Mouse (Mus musculus): ENCODE measurements around the gene Gc.

The Gc gene

DNA sequence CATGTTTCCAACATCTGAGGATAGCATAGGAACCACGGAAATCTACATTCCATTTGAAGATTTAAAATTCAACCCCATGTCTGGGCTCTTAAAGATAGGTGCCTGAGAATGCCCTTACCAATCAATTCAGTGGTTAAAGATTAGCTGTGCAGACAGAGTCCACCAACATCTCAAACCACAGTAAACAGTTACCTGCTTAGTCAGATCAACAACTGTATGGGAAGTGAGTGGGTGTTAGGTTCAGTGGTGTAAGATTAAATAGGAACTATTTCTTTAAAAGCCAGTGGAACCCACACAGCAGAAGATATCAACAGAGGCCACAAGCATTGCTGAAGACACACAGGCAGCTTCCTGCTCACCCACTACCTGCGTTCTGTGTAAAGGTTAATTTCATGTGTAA lies 1.3 kb upstream of the Gc start:
- Histone ChIP-seq H3K4me1 (replicated peaks; ENCODE audit: low read depth, low read length) (0 out of 2 replicates have a peak, but pooled peaks cover 2% of the 10 kb centered on the region), H3K9me3 (ENCODE audit: low read length) (no peaks in the 10 kb centered on the region), H3K27me3 (ENCODE audit: insufficient read depth, low read length) (0 out of 2 replicates have a peak, but pooled peaks cover 2% of the 10 kb centered on the region), H3K4me3 (replicated peaks; ENCODE audit: low read length) (no peak overlapping the region), H3K36me3 (ENCODE audit: insufficient read depth, low read length) (no peaks in the 10 kb centered on the region)
- TF ChIP-seq POU5F1 (IDR thresholded peaks at IDR 0.05; ENCODE audit: borderline replicate concordance, low read length) (no peak), NANOG (IDR thresholded peaks at IDR 0.05; ENCODE audit: borderline replicate concordance, low read length) (no peak), CTCF (conservative IDR thresholded peaks at IDR 0.05; ENCODE audit: low read length) (no peak)

- Histone ChIP-seq H3K36me3 (ENCODE audit: insufficient read depth, low read length) (no peaks in the 10 kb centered on the region), H3K9me3 (ENCODE audit: low read length) (no peaks in the 10 kb centered on the region), H3K4me1 (replicated peaks; ENCODE audit: low read depth, low read length) (0 out of 2 replicates have a peak, but pooled peaks cover 2% of the 10 kb centered on the region), H3K4me3 (replicated peaks; ENCODE audit: low read length) (no peak overlapping the region), H3K27me3 (ENCODE audit: insufficient read depth, low read length) (0 out of 2 replicates have a peak, but pooled peaks cover 2% of the 10 kb centered on the region)
- peak; percentile 79 for TF ChIP-seq CTCF (conservative IDR thresholded peaks at IDR 0.05; ENCODE audit: low read length)
- no peak for TF ChIP-seq POU5F1 (IDR thresholded peaks at IDR 0.05; ENCODE audit: borderline replicate concordance, low read length)
- TF ChIP-seq NANOG (IDR thresholded peaks at IDR 0.05; ENCODE audit: borderline replicate concordance, low read length): no peak
Measured at GRCm38 (mm10) chr5:89455526-89455925, 2.2 kb downstream of the Gc start.

DNA sequence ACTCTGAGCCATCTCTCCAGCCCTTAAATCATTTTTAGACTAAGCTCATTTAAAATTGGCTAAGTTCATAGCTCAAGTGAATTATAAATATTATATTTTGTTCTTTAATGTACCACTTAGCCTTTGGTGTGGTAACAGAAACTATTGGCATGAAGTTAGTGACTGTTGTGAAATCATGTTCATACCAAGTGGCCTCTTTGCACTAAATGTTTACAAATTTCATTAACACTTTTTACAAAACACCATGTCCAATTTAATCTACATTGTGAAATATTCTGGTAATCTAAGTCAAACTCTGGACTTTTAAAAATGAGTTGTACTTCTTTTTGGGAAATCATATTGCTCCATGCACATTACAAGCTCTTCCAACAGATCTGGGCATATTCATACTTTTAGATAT lies 6.9 kb downstream of the Gc start:
- Histone ChIP-seq H3K4me1 (replicated peaks; ENCODE audit: low read depth, low read length) (0 out of 2 replicates have a peak, but pooled peaks cover 8% of the 10 kb centered on the region), H3K36me3 (ENCODE audit: insufficient read depth, low read length) (no peaks in the 10 kb centered on the region), H3K9me3 (ENCODE audit: low read length) (no peaks in the 10 kb centered on the region), H3K4me3 (replicated peaks; ENCODE audit: low read length) (no peak overlapping the region), H3K27me3 (ENCODE audit: insufficient read depth, low read length) (0 out of 2 replicates have a peak, but pooled peaks cover under 1% of the 10 kb centered on the region)
- TF ChIP-seq CTCF (conservative IDR thresholded peaks at IDR 0.05; ENCODE audit: low read length) (no peak), POU5F1 (IDR thresholded peaks at IDR 0.05; ENCODE audit: borderline replicate concordance, low read length) (no peak), NANOG (IDR thresholded peaks at IDR 0.05; ENCODE audit: borderline replicate concordance, low read length) (no peak)

DNA sequence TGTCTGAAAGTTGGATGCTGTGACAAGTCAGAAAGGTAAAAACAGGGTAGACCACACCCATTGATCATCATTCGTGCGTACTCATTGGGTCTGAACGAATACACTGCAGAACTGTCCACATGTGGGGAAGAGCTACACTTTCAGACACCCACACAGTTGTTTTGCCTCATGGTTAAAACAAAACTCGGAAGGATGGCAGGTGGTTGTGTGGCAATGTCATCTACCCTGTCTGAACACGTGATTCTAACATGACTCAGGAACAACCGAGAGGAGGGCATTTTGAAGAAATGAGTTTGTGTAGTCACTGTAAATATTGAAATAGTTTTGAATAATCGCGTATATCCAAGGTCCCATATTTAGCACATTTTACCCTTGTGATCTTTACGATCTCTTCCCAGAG lies 8.4 kb downstream of the Gc start:
- Histone ChIP-seq H3K4me1 (replicated peaks; ENCODE audit: low read depth, low read length) (0 out of 2 replicates have a peak, but pooled peaks cover 6% of the 10 kb centered on the region), H3K4me3 (replicated peaks; ENCODE audit: low read length) (no peak overlapping the region), H3K27me3 (ENCODE audit: insufficient read depth, low read length) (no peaks in the 10 kb centered on the region), H3K9me3 (ENCODE audit: low read length) (no peaks in the 10 kb centered on the region), H3K36me3 (ENCODE audit: insufficient read depth, low read length) (no peaks in the 10 kb centered on the region)
- no peak for TF ChIP-seq POU5F1 (IDR thresholded peaks at IDR 0.05; ENCODE audit: borderline replicate concordance, low read length)
- TF ChIP-seq NANOG (IDR thresholded peaks at IDR 0.05; ENCODE audit: borderline replicate concordance, low read length): no peak
- TF ChIP-seq CTCF (conservative IDR thresholded peaks at IDR 0.05; ENCODE audit: low read length): no peak

- Histone ChIP-seq H3K4me3 (replicated peaks; ENCODE audit: low read length) (no peak overlapping the region), H3K27me3 (ENCODE audit: insufficient read depth, low read length) (no peaks in the 10 kb centered on the region), H3K4me1 (replicated peaks; ENCODE audit: low read depth, low read length) (0 out of 2 replicates have a peak, but pooled peaks cover 6% of the 10 kb centered on the region), H3K36me3 (ENCODE audit: insufficient read depth, low read length) (no peaks in the 10 kb centered on the region), H3K9me3 (ENCODE audit: low read length) (no peaks in the 10 kb centered on the region)
- no peak for TF ChIP-seq CTCF (conservative IDR thresholded peaks at IDR 0.05; ENCODE audit: low read length)
- no peak for TF ChIP-seq POU5F1 (IDR thresholded peaks at IDR 0.05; ENCODE audit: borderline replicate concordance, low read length)
- no peak for TF ChIP-seq NANOG (IDR thresholded peaks at IDR 0.05; ENCODE audit: borderline replicate concordance, low read length)
Measured at GRCm38 (mm10) chr5:89447978-89448377, 9.7 kb downstream of the Gc start.

GRCm38 (mm10) chr5:89444360-89444759 lies 13.3 kb downstream of the Gc start:
- Histone ChIP-seq H3K4me3 (replicated peaks; ENCODE audit: low read length) (no peak overlapping the region), H3K9me3 (ENCODE audit: low read length) (no peaks in the 10 kb centered on the region), H3K27me3 (ENCODE audit: insufficient read depth, low read length) (no peaks in the 10 kb centered on the region), H3K36me3 (ENCODE audit: insufficient read depth, low read length) (no peaks in the 10 kb centered on the region), H3K4me1 (replicated peaks; ENCODE audit: low read depth, low read length) (0 out of 2 replicates have a peak, but pooled peaks cover 6% of the 10 kb centered on the region)
- TF ChIP-seq CTCF (conservative IDR thresholded peaks at IDR 0.05; ENCODE audit: low read length): 0 out of 2 replicates have a peak, but pooled peaks have one; percentile 7
- no peak for TF ChIP-seq POU5F1 (IDR thresholded peaks at IDR 0.05; ENCODE audit: borderline replicate concordance, low read length)

- H3K4me3 ChIP-seq (replicated peaks; ENCODE audit: low read length): no peak overlapping the region
- no peaks in the 10 kb centered on the region for H3K9me3 ChIP-seq (ENCODE audit: low read length)
- TF ChIP-seq CTCF (conservative IDR thresholded peaks at IDR 0.05; ENCODE audit: low read length): no peak
- no peak for TF ChIP-seq POU5F1 (IDR thresholded peaks at IDR 0.05; ENCODE audit: borderline replicate concordance, low read length)
- TF ChIP-seq NANOG (IDR thresholded peaks at IDR 0.05; ENCODE audit: borderline replicate concordance, low read length): no peak
- H3K4me1 ChIP-seq (replicated peaks; ENCODE audit: low read depth, low read length): peaks cover 13% of the 10 kb centered on the region
- H3K36me3 ChIP-seq (ENCODE audit: insufficient read depth, low read length): no peaks in the 10 kb centered on the region
- no peaks in the 10 kb centered on the region for H3K27me3 ChIP-seq (ENCODE audit: insufficient read depth, low read length)
Measured at GRCm38 (mm10) chr5:89411536-89411935, 46.2 kb downstream of the Gc start.

- TF ChIP-seq NANOG (IDR thresholded peaks at IDR 0.05; ENCODE audit: borderline replicate concordance, low read length) (no peak), POU5F1 (IDR thresholded peaks at IDR 0.05; ENCODE audit: borderline replicate concordance, low read length) (no peak), CTCF (conservative IDR thresholded peaks at IDR 0.05; ENCODE audit: low read length) (no peak)
- Histone ChIP-seq H3K4me1 (replicated peaks; ENCODE audit: low read depth, low read length) (peaks cover 13% of the 10 kb centered on the region), H3K4me3 (replicated peaks; ENCODE audit: low read length) (no peak overlapping the region), H3K27me3 (ENCODE audit: insufficient read depth, low read length) (no peaks in the 10 kb centered on the region), H3K36me3 (ENCODE audit: insufficient read depth, low read length) (no peaks in the 10 kb centered on the region), H3K9me3 (ENCODE audit: low read length) (no peaks in the 10 kb centered on the region)
Measured at GRCm38 (mm10) chr5:89407376-89408082, 50.2 kb downstream of the Gc start.

Measured in E14TG2a.4 (cell line).